Mouse (Mus musculus): ENCODE results near the gene Rbks.

- TF ChIP-seq HCFC1 (IDR thresholded peaks at IDR 0.05; ENCODE audit: borderline replicate concordance, insufficient read depth, low read length) (no peak), CHD2 (IDR thresholded peaks at IDR 0.05; ENCODE audit: low read depth, low read length) (no peak)
These were observed 27.1 kb upstream of the Rbks start for GRCm38 (mm10) chr5:31724519-31724918.
